8 mouse cellular contexts compared by ENCODE assay signal in the genomic region with DNA sequence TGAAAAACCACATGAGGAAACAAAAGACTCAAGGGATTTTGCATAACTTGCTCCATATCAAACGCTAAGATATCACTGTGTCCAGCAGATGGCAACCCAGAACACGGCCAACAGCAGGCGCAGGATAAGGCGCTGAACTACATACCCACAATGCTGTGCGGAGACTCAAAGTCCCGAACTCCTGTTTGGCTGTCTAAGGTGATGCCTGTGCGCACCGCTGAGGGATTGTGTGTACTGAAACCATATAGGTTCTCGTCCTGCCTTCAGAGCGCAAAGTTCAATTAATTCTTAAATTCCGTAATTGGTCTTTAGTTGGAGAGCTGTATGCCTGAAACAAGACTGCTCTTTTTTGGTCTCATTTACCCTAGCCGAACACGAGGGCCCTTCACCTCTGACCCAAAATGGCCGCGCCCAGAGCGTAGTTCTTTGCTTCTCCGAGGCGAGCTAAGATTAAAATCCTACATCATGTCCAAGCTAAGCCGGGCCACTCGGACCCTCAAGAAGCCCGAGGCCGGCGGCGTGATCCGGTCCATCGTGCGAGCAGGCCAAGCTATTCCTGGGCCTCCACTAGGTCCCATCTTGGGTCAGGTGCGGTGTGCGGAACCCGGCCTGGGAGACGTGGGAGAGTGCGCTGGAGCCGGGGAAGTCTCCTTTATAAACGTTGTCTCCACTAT. TPM values are rescaled to one million over a fixed set of nuclear protein-coding genes. Genes with fewer than 3 reads are reported as not detected.
DNase-seq lines count a peak whose midpoint lies in the region; ATAC-seq and TF ChIP-seq lines count a peak whose summit lies in the region.

A gene (plus strand): TSS at position 220 of the 674 bp plus-strand sequence.

- no peaks in the 10 kb centered on the region; the same call in 1 of the 2 replicates for H3K9me3 ChIP-seq in hindbrain, embryonic 10.5 days
- H3K9me3 ChIP-seq in lung, postnatal 0 days (ENCODE audit: low read length) = no peaks in the 10 kb centered on the region

- H3K27me3 ChIP-seq in hindbrain, embryonic 10.5 days (ENCODE audit: insufficient read depth, poor library complexity, severe bottlenecking) = no peaks in the 10 kb centered on the region
- H3K27me3 ChIP-seq in lung, postnatal 0 days (replicated peaks; ENCODE audit: insufficient read depth, low read length) = no peaks in the 10 kb centered on the region

- peak; percentile 99 for ATAC-seq in frontal cortex, adult (ENCODE audit: low TSS enrichment)
- ATAC-seq in lung, postnatal 0 days = peak; percentile 98

- DNase-seq in MN1 (ENCODE audit: low spot score) = peak; percentile 89
- peak; percentile 95 for DNase-seq in cerebellum, adult 9-10 months
- DNase-seq in hindbrain, embryonic 10.5 days (ENCODE audit: low spot score) = peak; percentile 91
- DNase-seq in layer of hippocampus, adult 9-11 months = peak; percentile 94
- peak; percentile 97 for DNase-seq in lung, postnatal 0 days (ENCODE audit: low spot score)
- DNase-seq in ovary, postnatal 14 days (ENCODE audit: low spot score) = peak; percentile 83
- peak; percentile 87 for DNase-seq in thymus, postnatal 14 days

- H3K4me3 ChIP-seq in hindbrain, embryonic 10.5 days = peak within 1 kb of the TSS; percentile 89
- H3K4me3 ChIP-seq in lung, postnatal 0 days (ENCODE audit: low read depth, low read length) = peak within 1 kb of the TSS; percentile 82

- peak within 1 kb of the TSS; percentile 72 for H3K9ac ChIP-seq in lung, postnatal 0 days (replicated peaks; ENCODE audit: low read depth)

- under 1% methylated on average over 34 of the region's 34 CpGs for WGBS in hindbrain, embryonic 10.5 days
- under 1% methylated on average over 34 of the region's 34 CpGs for WGBS in lung, postnatal 0 days

- peak; percentile 95 for TF ChIP-seq CTCF in lung, postnatal 0 days (IDR thresholded peaks at IDR 0.05)

- peak; percentile 86 for TF ChIP-seq EP300 in lung, postnatal 0 days (IDR thresholded peaks at IDR 0.05)

- H3K4me2 ChIP-seq in lung, postnatal 0 days (replicated peaks; ENCODE audit: low read depth, low read length) = peak within 1 kb of the TSS; percentile 61

- peaks cover 32% of the 10 kb centered on the region for H3K36me3 ChIP-seq in hindbrain, embryonic 10.5 days
- peaks cover 6% of the 10 kb centered on the region; the same call in 1 of the 2 replicates for H3K36me3 ChIP-seq in lung, postnatal 0 days (ENCODE audit: insufficient read depth, low read length)

- H3K4me1 ChIP-seq in hindbrain, embryonic 10.5 days (replicated peaks) = peaks cover 8% of the 10 kb centered on the region
- no peaks in the 10 kb centered on the region; the same call in 1 of the 2 replicates for H3K4me1 ChIP-seq in lung, postnatal 0 days (ENCODE audit: insufficient read depth, low read depth, low read length)

- H3K27ac ChIP-seq in hindbrain, embryonic 10.5 days = peak within 1 kb of the TSS; percentile 95
- H3K27ac ChIP-seq in lung, postnatal 0 days (ENCODE audit: low read length) = peak within 1 kb of the TSS; percentile 69; the same call in 1 of the 2 replicates

RNA-seq across cellular contexts. Expression of the gene that starts here (rescaled TPM):
- 157 and 163 TPM in 2 replicates for polyA plus RNA-seq in hindbrain, embryonic 10.5 days (2016; fragmentation: Nextera tagmentation; extraction: Ambion mirVana)
- polyA plus RNA-seq in lung, postnatal 0 days (2015; fragmentation: Nextera tagmentation; extraction: Ambion mirVana) = 52.1 and 55.1 TPM in 2 replicates

Comparison
In these comparisons a context has a peak if more than half of its experiments do, and no peak if none do; other contexts are left out.
1. Peak in every context shown above with its lines: DNase-seq, ATAC-seq, H3K4me3 ChIP-seq and H3K27ac ChIP-seq.